Mouse (Mus musculus): Measurements from ENCODE around the gene Dbx2. TPM values are rescaled to one million over a fixed set of nuclear protein-coding genes. Genes with fewer than 3 reads are reported as not detected.

Dbx2 gene
- polyA plus RNA-seq, 1 experiment from 2014 or later, result not detected

- H3K9ac ChIP-seq (ENCODE audit: low read length), result no peak overlapping the region
- ATAC-seq (ENCODE audit: insufficient read depth, low FRiP score), result no peak
- H3K4me3 ChIP-seq (replicated peaks; ENCODE audit: low read length), result no peak overlapping the region
- no peak overlapping the region for H3K27ac ChIP-seq (ENCODE audit: low read length)
- 20% methylated on average over 8 of the region's 8 CpGs for WGBS
- no peaks in the 10 kb centered on the region for H3K27me3 ChIP-seq (ENCODE audit: control insufficient read depth, insufficient read depth, low read length)
- no peaks in the 10 kb centered on the region for H3K9me3 ChIP-seq (replicated peaks; ENCODE audit: control insufficient read depth, low read length)
- no peaks in the 10 kb centered on the region for H3K36me3 ChIP-seq (ENCODE audit: control insufficient read depth, insufficient read depth, low read length)
- H3K4me2 ChIP-seq (ENCODE audit: low read depth, low read length), result no peak overlapping the region
- 0 out of 2 replicates have a peak, but pooled peaks cover 7% of the 10 kb centered on the region for H3K4me1 ChIP-seq (ENCODE audit: control insufficient read depth, insufficient read depth, low read length)
These were observed 11.4 kb upstream of the Dbx2 start for GRCm38 (mm10) chr15:95667209-95667608.

GRCm38 (mm10) chr15:95665002-95665401, 9.2 kb upstream of the Dbx2 start:
- ATAC-seq (ENCODE audit: insufficient read depth, low FRiP score), result no peak
- H3K27ac ChIP-seq (ENCODE audit: low read length), result no peak overlapping the region
- H3K4me3 ChIP-seq (replicated peaks; ENCODE audit: low read length), result no peak overlapping the region
- H3K4me2 ChIP-seq (ENCODE audit: low read depth, low read length), result no peak overlapping the region
- whole genome bisulfite sequencing, result 71% methylated on average over 4 of the region's 4 CpGs
- no peaks in the 10 kb centered on the region for H3K27me3 ChIP-seq (ENCODE audit: control insufficient read depth, insufficient read depth, low read length)
- no peak overlapping the region for H3K9ac ChIP-seq (ENCODE audit: low read length)
- H3K36me3 ChIP-seq (ENCODE audit: control insufficient read depth, insufficient read depth, low read length), result no peaks in the 10 kb centered on the region
- 0 out of 2 replicates have a peak, but pooled peaks cover 7% of the 10 kb centered on the region for H3K4me1 ChIP-seq (ENCODE audit: control insufficient read depth, insufficient read depth, low read length)
- no peaks in the 10 kb centered on the region for H3K9me3 ChIP-seq (replicated peaks; ENCODE audit: control insufficient read depth, low read length)

GRCm38 (mm10) chr15:95661718-95662117, 6.0 kb upstream of the Dbx2 start:
- H3K27me3 ChIP-seq (ENCODE audit: control insufficient read depth, insufficient read depth, low read length), result no peaks in the 10 kb centered on the region
- 80% methylated on average over 2 of the region's 2 CpGs for WGBS
- no peak overlapping the region for H3K4me2 ChIP-seq (ENCODE audit: low read depth, low read length)
- H3K27ac ChIP-seq (ENCODE audit: low read length), result no peak overlapping the region
- ATAC-seq (ENCODE audit: insufficient read depth, low FRiP score), result no peak
- no peak overlapping the region for H3K9ac ChIP-seq (ENCODE audit: low read length)
- H3K4me1 ChIP-seq (ENCODE audit: control insufficient read depth, insufficient read depth, low read length), result 0 out of 2 replicates have a peak, but pooled peaks cover under 1% of the 10 kb centered on the region
- no peaks in the 10 kb centered on the region for H3K9me3 ChIP-seq (replicated peaks; ENCODE audit: control insufficient read depth, low read length)
- no peaks in the 10 kb centered on the region for H3K36me3 ChIP-seq (ENCODE audit: control insufficient read depth, insufficient read depth, low read length)
- H3K4me3 ChIP-seq (replicated peaks; ENCODE audit: low read length), result no peak overlapping the region

GRCm38 (mm10) chr15:95660368-95660767, 4.6 kb upstream of the Dbx2 start:
- H3K27me3 ChIP-seq (ENCODE audit: control insufficient read depth, insufficient read depth, low read length), result peaks cover 6% of the 10 kb centered on the region
- H3K9me3 ChIP-seq (replicated peaks; ENCODE audit: control insufficient read depth, low read length), result no peaks in the 10 kb centered on the region
- H3K4me1 ChIP-seq (ENCODE audit: control insufficient read depth, insufficient read depth, low read length), result no peaks in the 10 kb centered on the region
- H3K4me2 ChIP-seq (ENCODE audit: low read depth, low read length), result no peak overlapping the region
- H3K27ac ChIP-seq (ENCODE audit: low read length), result no peak overlapping the region
- H3K9ac ChIP-seq (ENCODE audit: low read length), result no peak overlapping the region
- ATAC-seq (ENCODE audit: insufficient read depth, low FRiP score), result no peak
- H3K4me3 ChIP-seq (replicated peaks; ENCODE audit: low read length), result no peak overlapping the region
- H3K36me3 ChIP-seq (ENCODE audit: control insufficient read depth, insufficient read depth, low read length), result no peaks in the 10 kb centered on the region
- 74% methylated on average over 5 of the region's 5 CpGs for WGBS

DNA sequence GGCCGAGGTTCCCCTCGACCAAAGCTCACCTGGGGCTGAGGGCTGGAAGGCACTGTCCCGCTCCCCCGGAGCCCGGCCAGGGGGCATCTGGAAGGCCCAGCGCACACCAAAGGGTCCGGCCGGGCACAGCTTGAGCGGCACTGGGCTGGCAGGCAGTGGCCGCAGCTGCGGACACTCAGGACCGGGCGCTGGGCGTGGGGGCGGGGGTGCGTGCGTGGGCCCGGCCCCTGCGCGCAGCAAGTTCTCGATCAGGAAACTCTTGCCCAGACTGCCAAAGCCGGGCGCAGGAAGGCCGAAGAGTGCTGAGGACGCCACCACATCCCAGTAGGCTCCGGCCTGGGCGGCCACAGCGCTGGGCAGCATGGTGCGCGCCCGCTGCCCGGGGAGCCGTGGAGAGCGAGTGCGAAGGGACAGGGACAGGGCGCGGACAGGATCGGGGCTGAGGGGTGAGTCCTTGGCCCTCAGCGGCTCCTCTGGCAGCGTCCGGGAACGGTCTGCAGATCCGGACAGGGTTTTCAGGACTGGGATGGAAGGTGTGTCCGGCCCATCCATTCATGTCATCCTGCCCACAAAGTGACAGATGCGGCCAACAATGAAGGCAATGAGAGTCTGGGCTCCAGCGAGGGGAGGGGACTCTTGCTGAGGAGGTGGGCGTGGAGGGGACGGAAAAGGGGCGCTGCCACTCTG, 1.4 kb downstream of the Dbx2 start:
- no peak for ATAC-seq (ENCODE audit: insufficient read depth, low FRiP score)
- WGBS, result 2% methylated on average over 49 of the region's 49 CpGs
- Histone ChIP-seq H3K4me3 (replicated peaks; ENCODE audit: low read length) (peak overlapping the region; percentile 45), H3K27me3 (ENCODE audit: control insufficient read depth, insufficient read depth, low read length) (peaks cover 57% of the 10 kb centered on the region), H3K27ac (ENCODE audit: low read length) (no peak overlapping the region), H3K9ac (ENCODE audit: low read length) (peak overlapping the region; percentile 35; the same call in 1 of the 2 replicates), H3K4me1 (ENCODE audit: control insufficient read depth, insufficient read depth, low read length) (peaks cover 7% of the 10 kb centered on the region), H3K36me3 (ENCODE audit: control insufficient read depth, insufficient read depth, low read length) (no peaks in the 10 kb centered on the region), H3K9me3 (replicated peaks; ENCODE audit: control insufficient read depth, low read length) (no peaks in the 10 kb centered on the region), H3K4me2 (ENCODE audit: low read depth, low read length) (peak overlapping the region; percentile 65)

DNA sequence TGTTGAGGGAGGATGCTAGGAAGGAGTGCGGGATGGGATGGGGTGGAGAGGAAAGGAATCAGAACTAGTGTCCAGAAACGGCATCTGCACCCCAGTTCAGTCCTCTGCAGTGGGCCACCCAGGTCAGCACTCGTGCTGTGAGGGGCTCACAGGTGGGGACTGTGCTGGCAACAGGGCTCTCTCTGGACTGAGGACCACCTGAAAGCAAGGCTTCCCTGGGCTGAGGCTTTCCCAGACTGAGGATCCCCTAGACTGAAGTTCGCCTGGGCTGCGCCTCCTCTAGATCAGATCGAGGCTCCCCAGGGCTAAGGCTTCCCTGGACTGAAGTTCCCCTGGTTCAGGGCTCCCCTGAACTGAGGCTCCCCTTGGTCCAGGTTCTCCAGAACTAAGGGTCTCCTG, 1.9 kb downstream of the Dbx2 start:
- no peak for ATAC-seq (ENCODE audit: insufficient read depth, low FRiP score)
- no peak overlapping the region for H3K27ac ChIP-seq (ENCODE audit: low read length)
- peak overlapping the region; percentile 45 for H3K4me3 ChIP-seq (replicated peaks; ENCODE audit: low read length)
- H3K4me2 ChIP-seq (ENCODE audit: low read depth, low read length), result peak overlapping the region; percentile 65
- 4% methylated on average over 6 of the region's 6 CpGs for WGBS
- H3K4me1 ChIP-seq (ENCODE audit: control insufficient read depth, insufficient read depth, low read length), result peaks cover 7% of the 10 kb centered on the region
- H3K9me3 ChIP-seq (replicated peaks; ENCODE audit: control insufficient read depth, low read length), result no peaks in the 10 kb centered on the region
- H3K36me3 ChIP-seq (ENCODE audit: control insufficient read depth, insufficient read depth, low read length), result no peaks in the 10 kb centered on the region
- H3K9ac ChIP-seq (ENCODE audit: low read length), result peak overlapping the region; percentile 35; the same call in 1 of the 2 replicates
- H3K27me3 ChIP-seq (ENCODE audit: control insufficient read depth, insufficient read depth, low read length), result peaks cover 62% of the 10 kb centered on the region

- no peak for ATAC-seq (ENCODE audit: insufficient read depth, low FRiP score)
These were observed 2.7 kb downstream of the Dbx2 start for GRCm38 (mm10) chr15:95652898-95653707.

DNA sequence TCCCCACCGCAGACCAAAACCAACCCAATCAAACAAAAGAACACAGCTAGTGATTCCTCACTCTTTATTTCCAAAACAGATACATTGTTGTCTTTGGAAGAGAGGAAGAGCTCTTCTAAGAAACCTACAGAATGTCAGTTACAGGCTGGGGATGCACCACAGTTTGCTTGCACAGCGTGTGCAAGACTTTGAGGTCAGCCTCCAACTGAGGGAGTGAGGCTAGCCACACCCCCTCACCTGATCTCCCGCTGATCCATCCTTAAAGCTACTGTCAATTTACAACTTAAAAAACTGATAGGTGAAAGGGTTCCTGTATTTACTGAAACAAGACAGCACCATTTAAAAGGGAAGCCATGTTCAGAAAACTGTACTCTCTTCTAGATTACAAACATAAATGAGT, 3.9 kb downstream of the Dbx2 start:
- no peak overlapping the region for H3K9ac ChIP-seq (ENCODE audit: low read length)
- no peak for ATAC-seq (ENCODE audit: insufficient read depth, low FRiP score)
- H3K4me2 ChIP-seq (ENCODE audit: low read depth, low read length), result no peak overlapping the region
- peaks cover 62% of the 10 kb centered on the region for H3K27me3 ChIP-seq (ENCODE audit: control insufficient read depth, insufficient read depth, low read length)
- 13% methylated on average over 3 of the region's 3 CpGs for WGBS
- H3K36me3 ChIP-seq (ENCODE audit: control insufficient read depth, insufficient read depth, low read length), result no peaks in the 10 kb centered on the region
- H3K4me3 ChIP-seq (replicated peaks; ENCODE audit: low read length), result no peak overlapping the region
- peaks cover 7% of the 10 kb centered on the region for H3K4me1 ChIP-seq (ENCODE audit: control insufficient read depth, insufficient read depth, low read length)
- no peaks in the 10 kb centered on the region for H3K9me3 ChIP-seq (replicated peaks; ENCODE audit: control insufficient read depth, low read length)
- no peak overlapping the region for H3K27ac ChIP-seq (ENCODE audit: low read length)

More at GRCm38 (mm10) chr15:95652898-95653707, 2.7 kb downstream of the Dbx2 start:
- Histone ChIP-seq H3K4me2 (ENCODE audit: low read depth, low read length) (no peak overlapping the region), H3K27me3 (ENCODE audit: control insufficient read depth, insufficient read depth, low read length) (peaks cover 62% of the 10 kb centered on the region), H3K9me3 (replicated peaks; ENCODE audit: control insufficient read depth, low read length) (no peaks in the 10 kb centered on the region), H3K36me3 (ENCODE audit: control insufficient read depth, insufficient read depth, low read length) (no peaks in the 10 kb centered on the region), H3K4me1 (ENCODE audit: control insufficient read depth, insufficient read depth, low read length) (peaks cover 7% of the 10 kb centered on the region), H3K27ac (ENCODE audit: low read length) (no peak overlapping the region), H3K9ac (ENCODE audit: low read length) (no peak overlapping the region), H3K4me3 (replicated peaks; ENCODE audit: low read length) (no peak overlapping the region)
- WGBS, result 6% methylated on average over 23 of the region's 23 CpGs

GRCm38 (mm10) chr15:95643505-95644029, 12.2 kb downstream of the Dbx2 start:
- Histone ChIP-seq H3K4me2 (ENCODE audit: low read depth, low read length) (no peak overlapping the region), H3K27ac (ENCODE audit: low read length) (no peak overlapping the region), H3K9me3 (replicated peaks; ENCODE audit: control insufficient read depth, low read length) (no peaks in the 10 kb centered on the region), H3K9ac (ENCODE audit: low read length) (no peak overlapping the region), H3K4me3 (replicated peaks; ENCODE audit: low read length) (no peak overlapping the region), H3K4me1 (ENCODE audit: control insufficient read depth, insufficient read depth, low read length) (no peaks in the 10 kb centered on the region), H3K36me3 (ENCODE audit: control insufficient read depth, insufficient read depth, low read length) (no peaks in the 10 kb centered on the region), H3K27me3 (ENCODE audit: control insufficient read depth, insufficient read depth, low read length) (no peaks in the 10 kb centered on the region)
- no peak for ATAC-seq (ENCODE audit: insufficient read depth, low FRiP score)
- WGBS, result 73% methylated on average over 15 of the region's 15 CpGs

All from stomach, embryonic 16.5 days (tissue).